Mouse (Mus musculus): ENCODE data around the gene Aldh3b1. TPM values are rescaled to one million over a fixed set of nuclear protein-coding genes. Genes with fewer than 3 reads are reported as not detected.

Aldh3b1 gene
- polyA plus RNA-seq, 1 experiment from 2014 or later: 67.9 TPM

- peak within 1 kb of the TSS; percentile 62 for H3K4me3 ChIP-seq (ENCODE audit: inconsistent target)
- peaks cover 49% of the 10 kb centered on the region for H3K79me2 ChIP-seq (ENCODE audit: inconsistent target)
- H3K27ac ChIP-seq: peak within 1 kb of the TSS; percentile 100
- WGBS (ENCODE audit: missing documents): under 1% methylated on average over 43 of the region's 43 CpGs
- H3K36me3 ChIP-seq (ENCODE audit: inconsistent target): peaks cover 26% of the 10 kb centered on the region; the same call in 1 of the 2 replicates
These were observed 17.0 kb downstream of the Aldh3b1 start, which contains the start of gene Ndufs8 for GRCm38 (mm10) chr19:3912337-3913204. Gene Ndufs8, minus strand, starts transcription at chr19:3912774.

- 73% methylated on average over 5 of the region's 5 CpGs for WGBS (ENCODE audit: missing documents)
- H3K27ac ChIP-seq: peak overlapping the region; percentile 100
These were observed 19.4 kb downstream of the Aldh3b1 start for GRCm38 (mm10) chr19:3910206-3910605.

GRCm38 (mm10) chr19:3907876-3908660, 21.5 kb downstream of the Aldh3b1 start:
- Histone ChIP-seq H3K27ac (peak overlapping the region; percentile 100), H3K36me3 (ENCODE audit: inconsistent target) (peaks cover 27% of the 10 kb centered on the region; the same call in 1 of the 2 replicates), H3K4me3 (ENCODE audit: inconsistent target) (peak overlapping the region; percentile 76), H3K79me2 (ENCODE audit: inconsistent target) (peaks cover 83% of the 10 kb centered on the region)
- 37% methylated on average over 8 of the region's 8 CpGs for WGBS (ENCODE audit: missing documents)

More at GRCm38 (mm10) chr19:3910206-3910605, 19.4 kb downstream of the Aldh3b1 start:
- no peak overlapping the region for H3K4me3 ChIP-seq (ENCODE audit: inconsistent target)
- H3K36me3 ChIP-seq (ENCODE audit: inconsistent target): peaks cover 16% of the 10 kb centered on the region; the same call in 1 of the 2 replicates
- peaks cover 70% of the 10 kb centered on the region for H3K79me2 ChIP-seq (ENCODE audit: inconsistent target)

- Histone ChIP-seq H3K4me3 (ENCODE audit: inconsistent target) (peak within 1 kb of the TSS; percentile 76), H3K36me3 (ENCODE audit: inconsistent target) (peaks cover 33% of the 10 kb centered on the region; the same call in 1 of the 2 replicates), H3K27ac (peak within 1 kb of the TSS; percentile 100), H3K79me2 (ENCODE audit: inconsistent target) (peaks cover 92% of the 10 kb centered on the region)
- 4% methylated on average over 35 of the region's 36 CpGs for WGBS (ENCODE audit: missing documents)
These were observed 22.5 kb downstream of the Aldh3b1 start, which contains the start of gene Tcirg1 for GRCm38 (mm10) chr19:3906795-3907786. Gene Tcirg1, minus strand, starts transcription at chr19:3907133.

DNA sequence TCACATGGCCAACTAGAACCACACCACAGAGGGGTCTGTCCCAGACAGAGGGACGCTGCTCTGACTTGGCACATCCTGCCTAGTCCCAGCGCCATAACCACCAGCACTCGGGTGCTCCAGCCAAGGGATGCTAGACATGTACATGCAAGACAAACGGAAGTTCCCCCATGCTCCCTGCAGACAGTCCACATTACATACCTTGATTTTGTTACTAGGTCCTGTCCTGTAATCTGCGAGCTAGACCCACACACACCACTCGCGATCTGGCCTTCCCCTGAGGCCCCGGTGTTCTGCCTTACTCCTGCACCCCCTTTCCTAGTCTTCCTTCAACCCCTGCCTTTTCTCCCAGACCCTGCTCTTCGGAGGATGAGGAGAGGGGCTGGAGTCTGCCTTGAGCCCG, 23.3 kb downstream of the Aldh3b1 start:
- Histone ChIP-seq H3K4me3 (ENCODE audit: inconsistent target) (peak overlapping the region; percentile 76), H3K27ac (peak overlapping the region; percentile 100), H3K36me3 (ENCODE audit: inconsistent target) (peaks cover 40% of the 10 kb centered on the region), H3K79me2 (ENCODE audit: inconsistent target) (peaks cover 94% of the 10 kb centered on the region)
- 0% methylated on average over 10 of the region's 10 CpGs for WGBS (ENCODE audit: missing documents)

DNA sequence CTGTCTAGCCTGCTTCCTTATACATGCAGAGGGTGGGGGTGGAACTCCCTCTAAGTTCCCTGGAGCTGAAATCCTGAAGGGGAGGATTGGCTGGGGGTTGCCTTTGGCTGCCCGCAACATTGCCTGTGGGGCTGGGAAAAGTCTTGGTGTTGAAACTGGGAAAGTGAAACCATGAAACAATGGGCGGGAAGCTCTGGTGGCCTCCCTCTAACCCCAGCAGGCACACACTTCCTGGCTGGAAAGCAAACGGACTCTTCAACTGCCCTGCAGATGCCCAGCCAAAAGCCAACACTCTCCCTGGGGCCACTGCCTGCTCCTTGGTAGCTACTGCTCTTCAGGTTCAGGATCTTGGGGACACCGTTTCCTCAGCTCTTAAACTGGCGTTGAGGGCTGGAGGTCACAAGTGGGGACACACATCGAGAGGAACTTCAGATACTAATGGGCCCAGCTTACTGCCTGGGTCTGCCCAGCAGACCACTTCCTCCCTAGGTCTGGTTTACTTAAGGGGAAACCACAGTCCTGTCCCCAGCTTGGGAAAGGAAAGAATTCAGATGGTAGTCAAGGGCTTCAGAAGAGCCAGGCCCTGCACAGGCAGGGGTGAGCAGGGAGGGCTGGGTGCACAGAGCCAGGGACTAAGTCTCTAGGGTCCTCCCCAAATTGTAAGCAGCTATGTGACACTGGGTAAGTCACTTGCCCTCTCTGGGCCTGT, 24.2 kb downstream of the Aldh3b1 start:
- peak overlapping the region; percentile 100 for H3K27ac ChIP-seq
- peak overlapping the region; percentile 76 for H3K4me3 ChIP-seq (ENCODE audit: inconsistent target)
- H3K36me3 ChIP-seq (ENCODE audit: inconsistent target): peaks cover 38% of the 10 kb centered on the region
- peaks cover 94% of the 10 kb centered on the region for H3K79me2 ChIP-seq (ENCODE audit: inconsistent target)
- 1% methylated on average over 6 of the region's 6 CpGs for WGBS (ENCODE audit: missing documents)

- Histone ChIP-seq H3K36me3 (ENCODE audit: inconsistent target) (peaks cover 45% of the 10 kb centered on the region), H3K27ac (peak overlapping the region; percentile 100), H3K4me3 (ENCODE audit: inconsistent target) (peak overlapping the region; percentile 76), H3K79me2 (ENCODE audit: inconsistent target) (peaks cover 94% of the 10 kb centered on the region)
- 70% methylated on average over 9 of the region's 10 CpGs for WGBS (ENCODE audit: missing documents)
These were observed 25.3 kb downstream of the Aldh3b1 start for GRCm38 (mm10) chr19:3904363-3904675.

GRCm38 (mm10) chr19:3903648-3904362, 25.8 kb downstream of the Aldh3b1 start:
- peaks cover 94% of the 10 kb centered on the region for H3K79me2 ChIP-seq (ENCODE audit: inconsistent target)
- 85% methylated on average over 25 of the region's 25 CpGs for WGBS (ENCODE audit: missing documents)
- peaks cover 45% of the 10 kb centered on the region for H3K36me3 ChIP-seq (ENCODE audit: inconsistent target)
- H3K27ac ChIP-seq: peak overlapping the region; percentile 100
- peak overlapping the region; percentile 76 for H3K4me3 ChIP-seq (ENCODE audit: inconsistent target)

- Histone ChIP-seq H3K36me3 (ENCODE audit: inconsistent target) (peaks cover 49% of the 10 kb centered on the region), H3K79me2 (ENCODE audit: inconsistent target) (peaks cover 91% of the 10 kb centered on the region), H3K27ac (peak overlapping the region; percentile 25), H3K4me3 (ENCODE audit: inconsistent target) (peak overlapping the region; percentile 7; the same call in 1 of the 2 replicates)
- WGBS (ENCODE audit: missing documents): 29% methylated on average over 12 of the region's 12 CpGs
These were observed 26.6 kb downstream of the Aldh3b1 start for GRCm38 (mm10) chr19:3902966-3903365.

DNA sequence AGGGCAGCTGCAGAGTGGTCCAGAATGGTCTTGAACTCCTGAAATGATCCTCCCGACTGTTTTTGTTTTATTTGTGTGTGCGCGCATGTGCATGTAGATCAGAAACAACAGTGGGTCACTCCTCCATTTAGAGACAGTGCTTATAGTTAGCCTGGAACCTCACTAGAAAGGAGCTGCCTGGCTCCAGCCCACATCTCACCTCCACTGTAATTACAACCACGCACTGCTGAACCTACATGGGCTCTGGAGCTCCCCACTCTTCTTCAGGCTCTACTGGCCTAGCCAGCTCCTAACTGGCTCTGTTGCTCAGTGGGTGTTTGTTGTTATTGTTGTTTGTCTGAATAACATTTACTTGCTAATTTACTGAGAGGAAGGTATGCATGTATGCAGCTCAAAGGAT, 30.0 kb downstream of the Aldh3b1 start:
- WGBS (ENCODE audit: missing documents): 80% methylated on average over 4 of the region's 4 CpGs
- Histone ChIP-seq H3K4me3 (ENCODE audit: inconsistent target) (no peak overlapping the region), H3K36me3 (ENCODE audit: inconsistent target) (peaks cover 82% of the 10 kb centered on the region), H3K27ac (no peak overlapping the region), H3K79me2 (ENCODE audit: inconsistent target) (peaks cover 69% of the 10 kb centered on the region)

DNA sequence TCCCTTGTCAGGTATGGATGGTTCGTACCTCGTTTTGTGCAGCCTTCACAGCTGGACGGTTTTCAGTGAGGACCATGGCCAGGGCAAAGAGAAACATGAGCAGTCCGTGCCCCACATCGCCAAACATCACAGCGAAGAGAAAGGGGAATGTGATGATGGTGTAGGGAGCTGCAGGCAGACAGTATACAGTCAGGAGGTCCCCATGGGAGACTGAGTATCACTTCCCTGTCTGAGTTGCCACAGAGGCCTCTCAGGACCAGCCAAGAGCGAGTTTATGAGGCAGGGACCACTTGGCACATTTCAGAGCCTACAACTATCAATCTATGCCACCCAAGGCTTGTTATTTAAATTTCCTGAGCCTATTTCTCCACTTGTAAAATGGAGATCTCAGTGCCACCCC, 30.7 kb downstream of the Aldh3b1 start:
- Histone ChIP-seq H3K27ac (no peak overlapping the region), H3K79me2 (ENCODE audit: inconsistent target) (peaks cover 63% of the 10 kb centered on the region), H3K4me3 (ENCODE audit: inconsistent target) (no peak overlapping the region), H3K36me3 (ENCODE audit: inconsistent target) (peaks cover 80% of the 10 kb centered on the region)
- WGBS (ENCODE audit: missing documents): 70% methylated on average over 7 of the region's 7 CpGs

GRCm38 (mm10) chr19:3897557-3897956, 32.1 kb downstream of the Aldh3b1 start:
- 97% methylated on average over 5 of the region's 5 CpGs for WGBS (ENCODE audit: missing documents)
- Histone ChIP-seq H3K79me2 (ENCODE audit: inconsistent target) (peaks cover 49% of the 10 kb centered on the region), H3K4me3 (ENCODE audit: inconsistent target) (no peak overlapping the region), H3K36me3 (ENCODE audit: inconsistent target) (peaks cover 73% of the 10 kb centered on the region), H3K27ac (no peak overlapping the region)

GRCm38 (mm10) chr19:3896208-3896607, 33.4 kb downstream of the Aldh3b1 start:
- Histone ChIP-seq H3K79me2 (ENCODE audit: inconsistent target) (peaks cover 35% of the 10 kb centered on the region), H3K36me3 (ENCODE audit: inconsistent target) (peaks cover 61% of the 10 kb centered on the region), H3K27ac (no peak overlapping the region), H3K4me3 (ENCODE audit: inconsistent target) (no peak overlapping the region)
- 90% methylated on average over 9 of the region's 10 CpGs for WGBS (ENCODE audit: missing documents)

Data from macrophage (primary cell).